Mouse (Mus musculus) hindlimb bud, embryonic 11.5 days (tissue): ENCODE measurements around the gene Mtfr1l.
"Not testable (repeated sequence)": the region's sequence is repeated elsewhere in the genome, so short reads cannot be mapped to it uniquely, and the experiment has no call there.

Experiments used
- DNase-seq: peaks from one replicate; pipeline ENCODE4 v3.0.0-alpha.2; 2012; ENCODE audit warnings: low read depth, low spot score; ENCODE audit errors: extremely low spot score

Mtfr1l gene

DNA sequence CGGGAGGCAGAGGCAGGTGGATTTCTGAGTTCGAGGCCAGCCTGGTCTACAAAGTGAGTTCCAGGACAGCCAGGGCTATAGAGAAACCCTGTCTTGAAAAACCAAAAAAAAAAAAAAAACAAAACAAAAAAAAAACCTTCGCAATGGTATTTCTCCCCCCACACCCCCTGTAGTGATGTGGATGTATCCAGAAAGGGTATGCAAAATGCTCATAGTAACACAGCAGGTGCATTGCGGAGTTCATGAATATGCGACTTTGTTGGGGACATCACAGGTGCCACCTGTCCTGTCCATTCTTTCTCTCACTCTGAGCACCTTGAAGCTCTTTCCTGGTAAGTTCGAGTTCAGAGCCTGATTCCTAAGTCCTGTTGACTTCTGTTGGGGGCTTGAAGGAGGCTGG lies 41.0 kb downstream of the Mtfr1l start:
- not testable (repeated sequence) for DNase-seq

DNA sequence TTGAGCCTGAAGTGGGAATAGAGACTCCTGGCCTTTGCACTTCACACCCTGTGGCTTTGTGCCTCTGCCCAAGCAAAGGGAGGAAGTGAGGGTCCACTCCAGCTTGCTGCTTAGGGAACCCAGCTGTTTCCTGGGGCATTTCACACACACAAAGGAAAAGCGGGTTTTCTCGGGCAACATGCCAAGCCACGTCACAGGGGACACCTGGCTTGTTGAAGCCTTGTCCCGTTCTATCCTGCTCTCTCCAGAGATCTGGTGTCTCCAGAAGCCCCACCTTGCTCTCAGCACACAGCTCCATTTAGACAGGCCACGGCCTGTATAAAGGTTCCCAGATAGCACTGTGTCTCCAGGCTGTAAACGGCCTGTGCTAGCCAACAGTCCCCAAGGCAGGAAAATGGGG lies 43.5 kb downstream of the Mtfr1l start:
- DNase-seq, result no peak

DNA sequence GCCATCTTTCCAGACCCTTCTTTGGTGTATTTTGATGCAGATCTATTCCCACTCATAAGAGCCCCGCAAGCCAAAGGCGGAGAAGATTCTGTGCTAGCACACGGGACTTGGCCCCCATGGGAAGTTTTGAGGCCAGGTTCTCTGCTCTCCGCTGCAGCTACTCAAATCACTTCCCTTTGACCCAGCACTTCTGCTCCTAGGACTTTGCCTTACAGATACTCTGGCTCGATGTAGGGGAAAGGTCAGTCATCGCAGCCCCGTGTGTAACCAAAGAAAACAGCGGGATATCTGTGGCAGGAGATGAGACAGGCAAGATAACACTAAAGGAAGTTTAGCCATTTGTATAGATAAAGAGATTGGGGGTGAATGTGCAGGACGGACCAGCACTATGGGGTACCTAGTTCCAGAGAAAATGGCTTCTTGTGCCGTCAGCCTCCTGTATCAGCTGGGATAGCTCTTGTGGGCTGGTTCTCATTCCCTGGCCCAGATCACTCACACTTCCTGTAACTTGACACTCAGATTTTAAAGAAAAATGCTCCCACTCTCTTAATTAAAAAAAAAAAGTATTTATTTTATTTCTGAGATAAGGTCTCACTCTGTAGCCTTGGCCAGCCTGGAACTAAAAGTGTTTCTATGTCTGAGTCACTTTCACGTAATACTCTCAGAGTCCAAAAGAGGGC lies 45.1 kb downstream of the Mtfr1l start:
- DNase-seq, result no peak

DNA sequence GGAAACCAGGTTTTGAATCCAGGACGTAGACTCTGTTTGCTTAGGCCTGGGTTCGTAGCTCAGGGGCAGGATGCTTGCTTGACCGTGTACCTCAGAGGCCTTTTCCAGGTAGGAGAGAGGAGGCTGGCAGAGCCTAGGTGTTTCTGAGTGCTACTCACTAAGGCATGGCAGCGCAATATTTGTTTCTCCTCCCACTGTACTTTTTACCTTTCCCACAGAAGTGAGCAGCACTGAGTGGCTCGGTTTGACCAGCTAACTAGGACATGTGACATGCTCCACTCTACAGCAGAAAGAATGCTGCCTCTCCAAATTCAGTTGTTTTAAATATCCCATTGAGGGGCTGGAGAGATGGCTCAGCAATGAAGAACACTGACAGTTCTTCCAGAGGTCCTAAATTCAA lies 47.0 kb downstream of the Mtfr1l start:
- no peak for DNase-seq

DNA sequence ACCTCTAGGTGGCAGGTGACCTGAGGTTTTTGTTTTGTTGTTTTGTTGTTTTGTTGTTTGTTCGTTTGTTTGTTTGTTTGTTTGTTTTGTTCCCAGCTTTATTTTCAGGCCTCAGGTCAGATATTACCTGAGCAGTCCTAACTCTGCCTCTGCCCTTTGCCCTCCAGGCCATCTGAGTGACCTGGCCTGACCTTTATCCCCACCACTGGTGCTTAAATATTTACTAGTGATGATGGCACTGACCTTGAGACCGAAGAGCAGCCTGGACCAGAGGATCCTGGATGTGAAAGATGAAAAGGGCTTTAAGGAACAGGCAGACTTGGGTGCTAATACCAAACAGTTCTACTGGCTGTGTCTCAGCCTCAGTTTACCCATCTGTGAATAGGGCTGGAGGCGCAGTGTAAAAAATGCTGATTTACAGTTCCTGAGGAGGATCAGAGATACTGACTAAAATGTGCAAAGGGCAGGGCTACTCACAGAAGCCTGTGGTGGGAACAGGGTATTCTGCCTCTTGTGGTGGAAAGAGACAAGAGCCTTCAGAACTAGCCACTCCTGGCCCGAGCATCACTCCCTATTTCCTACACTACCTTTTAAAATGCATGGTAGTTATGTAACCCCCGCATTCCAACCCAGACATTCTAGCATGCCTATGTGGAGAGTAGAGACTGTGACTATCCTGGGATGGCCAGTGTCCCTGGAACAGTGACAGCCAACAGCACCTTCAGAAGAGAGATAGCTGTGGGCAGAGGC lies 49.9 kb downstream of the Mtfr1l start:
- no peak for DNase-seq

DNA sequence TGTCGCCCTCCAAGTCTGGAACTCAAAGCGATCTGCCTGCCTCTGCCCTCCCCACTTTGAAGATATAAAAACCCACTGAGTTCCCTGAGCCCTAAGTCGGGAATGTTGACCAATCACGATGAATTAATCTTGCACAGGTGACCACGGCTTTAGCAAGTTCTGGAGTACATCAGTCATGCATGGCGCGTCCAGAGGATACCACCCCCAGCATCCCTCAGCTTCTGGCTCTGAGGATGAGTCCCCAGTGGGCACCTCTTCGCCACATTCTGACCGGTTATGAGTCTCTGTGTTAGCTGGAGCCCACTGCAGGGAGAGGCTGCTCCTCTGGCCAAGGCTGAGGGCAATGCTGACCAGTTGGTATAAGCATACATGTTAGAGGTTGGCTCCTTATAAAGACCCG lies 51.0 kb downstream of the Mtfr1l start:
- DNase-seq, result no peak

DNA sequence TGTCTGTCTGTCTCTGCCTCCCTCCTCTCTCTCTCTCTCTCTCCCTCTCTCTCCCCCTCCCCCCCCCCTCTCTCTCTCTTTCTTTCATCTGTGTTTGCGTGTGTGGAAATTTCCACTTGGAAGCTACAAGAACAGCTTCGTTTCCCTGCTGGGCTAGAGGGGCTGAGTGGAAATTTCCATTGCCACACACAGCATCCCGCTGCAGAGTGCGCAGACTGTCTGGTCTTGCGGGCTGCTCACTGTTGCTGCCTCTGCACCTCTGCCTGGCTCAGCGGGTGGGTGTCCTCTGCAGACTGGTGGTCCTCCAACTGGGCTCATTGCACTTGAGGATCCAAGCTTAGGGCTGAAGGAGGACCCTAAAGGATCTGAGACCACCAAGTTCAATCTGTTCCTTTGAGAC lies 51.5 kb downstream of the Mtfr1l start:
- no peak for DNase-seq

DNA sequence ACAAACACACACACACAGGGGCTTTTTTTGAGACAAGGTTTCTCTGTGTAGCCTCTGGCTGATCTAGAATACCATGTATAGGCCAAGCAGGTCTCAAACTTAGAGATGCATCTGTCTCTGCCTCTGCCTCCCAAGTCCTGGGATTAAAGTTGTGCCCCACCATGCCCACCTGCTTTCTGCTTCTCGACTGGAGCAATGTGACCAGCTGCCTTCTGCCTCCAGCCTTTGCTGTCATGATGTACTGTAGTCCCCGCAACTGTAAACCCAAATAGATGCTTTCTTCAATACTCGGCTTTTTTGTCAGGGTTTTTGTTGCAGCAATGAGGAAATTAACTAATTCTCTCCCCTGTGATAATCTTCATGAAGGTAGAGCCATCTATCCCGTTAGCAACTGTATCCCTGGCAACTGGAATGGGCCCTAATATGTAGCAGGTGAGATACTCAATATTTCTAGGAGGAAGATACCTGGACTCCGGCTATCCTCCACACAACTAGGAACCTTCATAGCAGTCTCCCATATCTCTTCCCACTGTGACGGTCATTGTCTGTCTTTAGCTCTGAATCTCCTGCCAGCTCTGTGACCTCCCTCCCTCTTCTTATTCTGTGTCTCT lies 52.0 kb downstream of the Mtfr1l start:
- no peak for DNase-seq

DNA sequence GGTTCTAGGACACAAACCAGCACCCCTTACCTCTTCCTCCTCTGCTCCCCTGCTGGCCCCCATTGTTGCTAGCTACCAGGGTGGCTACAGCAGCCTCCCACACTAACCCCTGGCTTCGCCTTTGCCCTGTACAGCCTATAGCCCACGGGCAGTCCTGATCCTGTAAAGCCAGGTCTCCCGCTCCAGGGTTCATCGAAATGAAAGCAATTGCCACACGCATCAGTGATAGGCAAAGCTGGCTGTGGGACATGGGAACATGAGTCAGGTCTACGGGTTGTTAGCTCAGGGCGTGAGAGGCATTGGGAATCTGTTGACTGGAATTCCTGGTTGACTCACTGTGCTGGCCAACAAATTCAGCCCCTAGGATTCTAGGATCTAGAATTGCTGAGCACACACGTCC lies 52.7 kb downstream of the Mtfr1l start:
- no peak for DNase-seq

DNA sequence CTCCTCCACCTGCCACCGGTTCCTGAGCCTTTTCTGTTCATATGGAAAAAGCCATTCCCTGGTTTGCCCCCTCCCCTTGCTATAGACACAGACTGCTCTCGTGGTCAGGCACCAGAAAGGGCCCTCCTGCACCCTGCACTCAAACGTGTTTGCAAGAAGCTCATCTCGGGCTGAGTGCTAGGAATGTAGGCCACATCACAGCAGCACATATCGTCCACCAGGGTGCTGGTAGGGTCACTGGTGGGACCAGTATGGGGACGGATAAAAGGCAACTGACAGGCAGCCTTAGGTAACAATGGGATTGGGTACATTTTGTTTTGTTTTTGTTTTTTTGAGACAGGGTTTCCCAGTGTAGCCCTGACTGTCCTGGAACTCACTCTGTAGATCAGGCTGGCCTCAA lies 53.9 kb downstream of the Mtfr1l start:
- DNase-seq, result no peak

DNA sequence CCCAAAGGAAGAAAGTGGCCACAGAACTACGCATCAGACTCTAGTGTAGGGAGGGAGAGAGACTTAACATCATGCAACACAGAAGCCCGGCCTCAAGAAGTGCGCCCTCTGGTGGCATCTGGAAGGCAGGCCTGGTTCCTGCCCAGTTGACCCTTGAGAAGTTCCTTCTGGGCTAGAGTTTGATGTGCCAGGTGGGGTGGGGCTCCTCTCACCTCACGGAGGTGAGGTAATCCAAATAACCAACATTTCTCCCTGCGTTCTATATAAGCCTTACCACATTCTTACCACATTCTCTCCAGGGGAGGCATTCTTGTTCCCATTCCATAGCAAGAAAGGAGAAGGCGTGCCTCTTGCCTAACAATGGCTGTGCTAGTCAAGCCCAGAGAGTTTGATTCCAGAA lies 54.3 kb downstream of the Mtfr1l start:
- DNase-seq, result no peak

DNA sequence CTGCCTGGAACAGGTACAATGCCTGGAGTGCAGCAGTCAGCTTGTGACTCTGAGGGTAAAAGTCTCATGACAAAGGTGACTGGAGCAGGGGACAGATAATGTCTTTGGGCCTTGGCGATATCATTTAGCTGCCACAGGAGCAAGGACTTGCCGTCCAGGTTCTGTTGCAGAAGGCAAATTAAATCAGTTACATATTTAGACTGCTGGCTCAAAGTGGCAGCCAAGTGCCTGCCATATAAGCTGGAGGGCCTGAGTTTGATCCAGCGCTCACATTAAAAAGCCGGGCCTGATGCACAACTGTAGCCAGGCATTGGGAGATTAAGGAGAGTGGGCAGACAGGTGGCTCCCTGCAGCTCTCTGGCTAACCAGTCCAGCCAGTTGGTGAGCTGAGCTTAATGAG lies 55.3 kb downstream of the Mtfr1l start:
- no peak for DNase-seq

DNA sequence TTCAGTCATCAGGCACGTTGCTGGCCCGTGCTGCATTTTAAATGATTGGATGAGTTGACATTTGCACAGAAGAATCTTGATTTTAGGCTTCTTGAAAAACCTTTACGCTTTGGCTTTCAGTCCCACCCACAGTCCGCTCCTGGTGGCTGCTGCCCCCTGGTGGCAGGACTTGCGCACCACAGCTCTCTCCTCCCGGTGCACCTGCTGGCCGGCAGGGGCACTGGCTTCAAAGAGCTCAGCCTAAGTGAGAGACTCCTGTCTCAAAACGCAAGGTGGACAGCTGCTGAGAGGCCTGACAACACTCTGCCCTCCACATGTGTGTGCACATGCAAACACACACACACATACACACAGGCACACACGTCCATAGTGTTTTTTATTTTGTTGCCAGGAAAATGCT lies 57.2 kb downstream of the Mtfr1l start:
- no peak for DNase-seq

DNA sequence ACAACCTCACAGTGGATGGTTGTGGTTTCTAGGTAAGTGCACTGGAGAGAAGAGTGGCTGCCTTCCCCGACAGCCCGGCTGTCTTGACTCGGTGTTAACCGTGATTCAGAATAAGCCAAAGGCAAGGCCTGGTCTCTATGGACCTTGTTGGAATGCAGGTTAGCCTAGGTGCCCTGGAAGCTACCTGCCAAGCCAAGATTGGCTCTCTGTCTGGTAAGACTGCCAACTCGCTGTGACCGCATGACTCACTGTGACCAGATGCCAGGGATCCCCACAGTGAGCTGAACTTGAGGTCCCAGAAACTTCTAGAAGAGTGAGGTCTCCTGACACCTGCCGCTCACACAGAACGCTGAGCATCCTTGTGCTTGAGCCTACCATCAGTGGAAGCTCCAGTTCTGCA lies 58.3 kb downstream of the Mtfr1l start:
- no peak for DNase-seq
